Mouse (Mus musculus): ENCODE results near the gene Tmem238. TPM values are rescaled to one million over a fixed set of nuclear protein-coding genes. Genes with fewer than 3 reads are reported as not detected.
"Not testable (repeated sequence)": the region's sequence is repeated elsewhere in the genome, so short reads cannot be mapped to it uniquely, and the experiment has no call there.

The Tmem238 gene
- polyA plus RNA-seq, 1 experiment from 2014 or later: 3.0 TPM

- Histone ChIP-seq H3K4me2 (ENCODE audit: low read length) (no peak overlapping the region), H3K9ac (ENCODE audit: low read length) (no peak overlapping the region), H3K9me3 (ENCODE audit: control insufficient read depth, low read length) (no peaks in the 10 kb centered on the region), H3K27ac (replicated peaks in 1 of 2; ENCODE audit: control insufficient read depth in 1 of 2, insufficient read depth in 1 of 2, low read depth in 2 of 2, low read length in 2 of 2) (no peak overlapping the region), H3K4me3 (ENCODE audit: control insufficient read depth in 1 of 2, insufficient read depth in 1 of 2, low read depth in 1 of 2, low read length in 2 of 2) (no peak overlapping the region), H3K4me1 (ENCODE audit: control insufficient read depth in 2 of 2, insufficient read depth in 2 of 2, low read length in 2 of 2) (peaks cover 10 to 11% of the 10 kb centered on the region in 2 experiments; a peak in 3 of 4 replicates), H3K36me3 (ENCODE audit: control insufficient read depth, insufficient read depth, low read length) (no peaks in the 10 kb centered on the region), H3K27me3 (ENCODE audit: control insufficient read depth, insufficient read depth, low read length) (no peaks in the 10 kb centered on the region)
- no peak for ATAC-seq (ENCODE audit: insufficient number of reproducible peaks, insufficient read depth, low FRiP score, low read depth)
- 88% methylated on average over 4 of the region's 4 CpGs for WGBS
Measured at GRCm38 (mm10) chr7:4821690-4822089, 32.2 kb upstream of the Tmem238 start.

DNA sequence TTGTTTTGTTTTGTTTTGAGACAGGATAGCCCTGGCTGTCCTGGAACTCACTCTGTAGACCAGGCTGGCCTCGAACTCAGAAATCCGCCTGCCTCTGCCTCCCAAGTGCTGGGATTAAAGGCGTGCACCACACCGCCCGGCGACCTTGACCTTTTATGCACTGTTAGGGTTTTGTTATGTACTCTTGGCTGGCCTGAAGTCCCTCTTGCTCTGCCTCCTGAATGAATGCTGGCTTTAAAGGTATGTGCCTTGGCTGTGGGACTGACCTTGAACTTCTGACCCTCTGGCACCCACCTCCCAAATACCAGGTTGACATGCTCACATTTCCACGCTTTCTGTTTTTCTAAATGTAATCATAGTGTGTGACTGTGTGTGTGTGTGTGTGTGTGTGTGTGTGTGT is 31.5 kb upstream of the Tmem238 start:
- WGBS: 81% methylated on average over 7 of the region's 7 CpGs
- not testable (repeated sequence) for H3K4me3 ChIP-seq (ENCODE audit: control insufficient read depth in 1 of 2, insufficient read depth in 1 of 2, low read depth in 1 of 2, low read length in 2 of 2)

GRCm38 (mm10) chr7:4816559-4816958 is 27.1 kb upstream of the Tmem238 start:
- Histone ChIP-seq H3K27me3 (ENCODE audit: control insufficient read depth, insufficient read depth, low read length) (no peaks in the 10 kb centered on the region), H3K9ac (ENCODE audit: low read length) (no peak overlapping the region), H3K4me3 (ENCODE audit: control insufficient read depth in 1 of 2, insufficient read depth in 1 of 2, low read depth in 1 of 2, low read length in 2 of 2) (no peak overlapping the region), H3K4me1 (ENCODE audit: control insufficient read depth in 2 of 2, insufficient read depth in 2 of 2, low read length in 2 of 2) (peaks cover 5% of the 10 kb centered on the region in 2 experiments; a peak in 3 of 4 replicates), H3K4me2 (ENCODE audit: low read length) (no peak overlapping the region), H3K9me3 (ENCODE audit: control insufficient read depth, low read length) (no peaks in the 10 kb centered on the region), H3K27ac (replicated peaks in 1 of 2; ENCODE audit: control insufficient read depth in 1 of 2, insufficient read depth in 1 of 2, low read depth in 2 of 2, low read length in 2 of 2) (no peak overlapping the region), H3K36me3 (ENCODE audit: control insufficient read depth, insufficient read depth, low read length) (no peaks in the 10 kb centered on the region)
- no peak for ATAC-seq (ENCODE audit: insufficient number of reproducible peaks, insufficient read depth, low FRiP score, low read depth)

More for the DNA sequence above, 31.5 kb upstream of the Tmem238 start:
- H3K9me3 ChIP-seq (ENCODE audit: control insufficient read depth, low read length); H3K27me3 ChIP-seq (ENCODE audit: control insufficient read depth, insufficient read depth, low read length); H3K36me3 ChIP-seq (ENCODE audit: control insufficient read depth, insufficient read depth, low read length); H3K27ac ChIP-seq (replicated peaks in 1 of 2; ENCODE audit: control insufficient read depth in 1 of 2, insufficient read depth in 1 of 2, low read depth in 2 of 2, low read length in 2 of 2); H3K4me2 ChIP-seq (ENCODE audit: low read length); ATAC-seq (ENCODE audit: insufficient number of reproducible peaks, insufficient read depth, low FRiP score, low read depth); H3K9ac ChIP-seq (ENCODE audit: low read length): not testable (repeated sequence)
- H3K4me1 ChIP-seq (ENCODE audit: control insufficient read depth in 2 of 2, insufficient read depth in 2 of 2, low read length in 2 of 2): peaks cover 10 to 11% of the 10 kb centered on the region in 2 experiments; a peak in 3 of 4 replicates

DNA sequence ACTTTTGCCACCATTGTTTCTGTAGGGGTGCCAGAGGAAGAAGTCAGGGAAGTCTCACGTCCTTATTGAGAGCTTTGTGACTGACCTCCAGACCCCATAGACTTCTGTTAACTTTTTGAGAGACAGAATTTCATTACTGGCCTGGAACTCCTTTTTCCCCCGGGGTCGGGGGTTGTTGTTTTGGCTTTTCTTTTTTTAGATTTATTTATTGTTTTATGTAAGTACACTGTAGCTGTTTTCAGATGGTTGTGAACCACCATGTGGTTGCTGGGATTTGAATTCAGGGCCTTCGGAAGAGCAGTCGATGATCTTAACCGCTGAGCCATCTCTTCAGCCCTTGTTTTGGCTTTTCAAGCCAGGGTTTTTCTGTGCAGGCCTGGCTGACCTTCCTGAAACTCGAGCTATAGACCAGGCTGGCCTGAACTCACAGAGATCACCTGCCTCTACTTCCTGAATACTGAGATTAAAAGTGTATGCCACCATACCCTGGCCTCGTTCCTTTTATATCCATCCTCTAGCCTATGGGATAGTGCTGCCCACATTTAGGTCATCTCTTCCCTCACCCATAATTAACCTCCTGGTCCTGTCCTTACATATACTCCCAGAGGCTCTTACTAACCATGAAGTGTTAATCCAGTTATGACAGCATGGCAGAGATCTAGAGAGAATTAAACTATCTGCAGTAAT is 23.8 kb upstream of the Tmem238 start:
- Histone ChIP-seq H3K9ac (ENCODE audit: low read length) (peak overlapping the region; percentile 51), H3K36me3 (ENCODE audit: control insufficient read depth, insufficient read depth, low read length) (peaks cover 28% of the 10 kb centered on the region), H3K4me1 (ENCODE audit: control insufficient read depth in 2 of 2, insufficient read depth in 2 of 2, low read length in 2 of 2) (peaks cover 8 to 27% of the 10 kb centered on the region in 2 experiments), H3K9me3 (ENCODE audit: control insufficient read depth, low read length) (no peaks in the 10 kb centered on the region), H3K4me2 (ENCODE audit: low read length) (peak overlapping the region; percentile 68), H3K4me3 (ENCODE audit: control insufficient read depth in 1 of 2, insufficient read depth in 1 of 2, low read depth in 1 of 2, low read length in 2 of 2) (peak overlapping the region; percentile 78 to 99), H3K27me3 (ENCODE audit: control insufficient read depth, insufficient read depth, low read length) (no peaks in the 10 kb centered on the region), H3K27ac (replicated peaks in 1 of 2; ENCODE audit: control insufficient read depth in 1 of 2, insufficient read depth in 1 of 2, low read depth in 2 of 2, low read length in 2 of 2) (peak overlapping the region; percentile 76 to 99)
- ATAC-seq (ENCODE audit: insufficient number of reproducible peaks, insufficient read depth, low FRiP score, low read depth): no peak
- 29% methylated on average over 8 of the region's 8 CpGs for WGBS

GRCm38 (mm10) chr7:4812303-4813104 is 23.0 kb upstream of the Tmem238 start, which contains the start of gene Ube2s:
Gene Ube2s, minus strand, starts transcription at chr7:4812590.
- no peaks in the 10 kb centered on the region for H3K27me3 ChIP-seq (ENCODE audit: control insufficient read depth, insufficient read depth, low read length)
- under 1% methylated on average over 62 of the region's 62 CpGs for WGBS
- H3K9ac ChIP-seq (ENCODE audit: low read length): peak within 1 kb of the TSS; percentile 92
- peaks cover 8 to 27% of the 10 kb centered on the region in 2 experiments for H3K4me1 ChIP-seq (ENCODE audit: control insufficient read depth in 2 of 2, insufficient read depth in 2 of 2, low read length in 2 of 2)
- peak within 1 kb of the TSS; percentile 98 to 99 for H3K27ac ChIP-seq (replicated peaks in 1 of 2; ENCODE audit: control insufficient read depth in 1 of 2, insufficient read depth in 1 of 2, low read depth in 2 of 2, low read length in 2 of 2)
- peaks cover 33% of the 10 kb centered on the region for H3K36me3 ChIP-seq (ENCODE audit: control insufficient read depth, insufficient read depth, low read length)
- H3K4me3 ChIP-seq (ENCODE audit: control insufficient read depth in 1 of 2, insufficient read depth in 1 of 2, low read depth in 1 of 2, low read length in 2 of 2): peak within 1 kb of the TSS; percentile 78 to 99
- ATAC-seq (ENCODE audit: insufficient number of reproducible peaks, insufficient read depth, low FRiP score, low read depth): peak; percentile 99
- peak within 1 kb of the TSS; percentile 82 for H3K4me2 ChIP-seq (ENCODE audit: low read length)
- no peaks in the 10 kb centered on the region for H3K9me3 ChIP-seq (ENCODE audit: control insufficient read depth, low read length)

- Histone ChIP-seq H3K27ac (replicated peaks in 1 of 2; ENCODE audit: control insufficient read depth in 1 of 2, insufficient read depth in 1 of 2, low read depth in 2 of 2, low read length in 2 of 2) (peak overlapping the region; percentile 98 to 99), H3K4me1 (ENCODE audit: control insufficient read depth in 2 of 2, insufficient read depth in 2 of 2, low read length in 2 of 2) (peaks cover 8 to 27% of the 10 kb centered on the region in 2 experiments), H3K9me3 (ENCODE audit: control insufficient read depth, low read length) (no peaks in the 10 kb centered on the region), H3K4me2 (ENCODE audit: low read length) (peak overlapping the region; percentile 82), H3K4me3 (ENCODE audit: control insufficient read depth in 1 of 2, insufficient read depth in 1 of 2, low read depth in 1 of 2, low read length in 2 of 2) (peak overlapping the region; percentile 78 to 99), H3K36me3 (ENCODE audit: control insufficient read depth, insufficient read depth, low read length) (peaks cover 39% of the 10 kb centered on the region), H3K9ac (ENCODE audit: low read length) (peak overlapping the region; percentile 92), H3K27me3 (ENCODE audit: control insufficient read depth, insufficient read depth, low read length) (no peaks in the 10 kb centered on the region)
- WGBS: under 1% methylated on average over 30 of the region's 36 CpGs
- ATAC-seq (ENCODE audit: insufficient number of reproducible peaks, insufficient read depth, low FRiP score, low read depth): peak; percentile 33; the same call in 1 of the 2 replicates
Measured at GRCm38 (mm10) chr7:4811842-4812302, 22.4 kb upstream of the Tmem238 start.

GRCm38 (mm10) chr7:4811131-4811530 is 21.7 kb upstream of the Tmem238 start:
- H3K4me3 ChIP-seq (ENCODE audit: control insufficient read depth in 1 of 2, insufficient read depth in 1 of 2, low read depth in 1 of 2, low read length in 2 of 2): peak overlapping the region; percentile 78 to 99
- not testable (repeated sequence) for H3K27me3 ChIP-seq (ENCODE audit: control insufficient read depth, insufficient read depth, low read length); ATAC-seq (ENCODE audit: insufficient number of reproducible peaks, insufficient read depth, low FRiP score, low read depth); H3K9me3 ChIP-seq (ENCODE audit: control insufficient read depth, low read length)
- peaks cover 8 to 27% of the 10 kb centered on the region in 2 experiments for H3K4me1 ChIP-seq (ENCODE audit: control insufficient read depth in 2 of 2, insufficient read depth in 2 of 2, low read length in 2 of 2)
- H3K9ac ChIP-seq (ENCODE audit: low read length): peak overlapping the region; percentile 92
- H3K27ac ChIP-seq (replicated peaks in 1 of 2; ENCODE audit: control insufficient read depth in 1 of 2, insufficient read depth in 1 of 2, low read depth in 2 of 2, low read length in 2 of 2): peak overlapping the region; percentile 98 to 99; a peak in 2 of 4 replicates
- 26% methylated on average over 10 of the region's 10 CpGs for WGBS
- peak overlapping the region; percentile 82 for H3K4me2 ChIP-seq (ENCODE audit: low read length)
- peaks cover 47% of the 10 kb centered on the region for H3K36me3 ChIP-seq (ENCODE audit: control insufficient read depth, insufficient read depth, low read length)
